8 mouse cellular contexts compared by ENCODE assay signal in genomic region chr7:90131376-90131651, GRCm38 (mm10). TPM values are rescaled to one million over a fixed set of nuclear protein-coding genes. Genes with fewer than 3 reads are reported as not detected.
DNase-seq lines count a peak whose midpoint lies in the region; ATAC-seq and TF ChIP-seq lines count a peak whose summit lies in the region.

No protein-coding gene starts in this region.

- no peak for ATAC-seq in embryonic facial prominence, embryonic 12.5 days (ENCODE audit: insufficient number of reproducible peaks, insufficient read depth, low FRiP score, low TSS enrichment)
- no peak for ATAC-seq in intestine, embryonic 14.5 days (replicated peaks; ENCODE audit: low FRiP score, low TSS enrichment, low read depth)

- WGBS in embryonic facial prominence, embryonic 12.5 days, result 0% methylated on average over 2 of the region's 2 CpGs
- 0% methylated on average over 2 of the region's 2 CpGs for WGBS in intestine, embryonic 14.5 days

- no peaks in the 10 kb centered on the region for H3K9me3 ChIP-seq in embryonic facial prominence, embryonic 12.5 days
- no peaks in the 10 kb centered on the region for H3K9me3 ChIP-seq in intestine, embryonic 14.5 days (ENCODE audit: control insufficient read depth, low read length)

- peaks cover 12% of the 10 kb centered on the region; the same call in 1 of the 2 replicates for H3K4me1 ChIP-seq in embryonic facial prominence, embryonic 12.5 days
- peaks cover 21% of the 10 kb centered on the region; the same call in 1 of the 2 replicates for H3K4me1 ChIP-seq in intestine, embryonic 14.5 days (replicated peaks; ENCODE audit: control insufficient read depth, insufficient read depth, low read length)

- H3ac ChIP-seq in myocyte (ENCODE audit: control insufficient read depth, insufficient read length), result peak overlapping the region; percentile 65

- H3K4me2 ChIP-seq in embryonic facial prominence, embryonic 12.5 days (replicated peaks), result peak overlapping the region; percentile 69
- H3K4me2 ChIP-seq in intestine, embryonic 14.5 days (ENCODE audit: low read length), result peak overlapping the region; percentile 82
- H3K4me2 ChIP-seq in myocyte (ENCODE audit: low read depth), result peak overlapping the region; percentile 87

- peaks cover 61% of the 10 kb centered on the region for H3K79me2 ChIP-seq in myocyte (ENCODE audit: control insufficient read depth, insufficient read depth)

- DNase-seq in layer of hippocampus, adult 2 months (ENCODE audit: low spot score in 2 of 2), result no peak
- DNase-seq in layer of hippocampus, adult 11-12 months (ENCODE audit: low spot score), result no peak
- DNase-seq in intestine, embryonic 14.5 days (ENCODE audit: low spot score), result no peak
- DNase-seq in right cerebral cortex, postnatal 4 days, result no peak
- DNase-seq in adrenal gland, postnatal 4 days (ENCODE audit: low spot score in 2 of 2), result no peak
- DNase-seq in kidney, postnatal 10 days, result no peak

- H3K27ac ChIP-seq in layer of hippocampus, adult 2 months, result peak overlapping the region; percentile 99
- peak overlapping the region; percentile 98 for H3K27ac ChIP-seq in embryonic facial prominence, embryonic 12.5 days
- peak overlapping the region; percentile 98; the same call in 1 of the 2 replicates for H3K27ac ChIP-seq in intestine, embryonic 14.5 days (ENCODE audit: low read depth)

- H3K27me3 ChIP-seq in embryonic facial prominence, embryonic 12.5 days, result no peaks in the 10 kb centered on the region
- no peaks in the 10 kb centered on the region for H3K27me3 ChIP-seq in intestine, embryonic 14.5 days (replicated peaks; ENCODE audit: control insufficient read depth, insufficient read depth, low read length)
- no peaks in the 10 kb centered on the region for H3K27me3 ChIP-seq in myocyte (ENCODE audit: control insufficient read depth, insufficient read depth, insufficient read length)

- TF ChIP-seq POLR2A in myocyte (IDR thresholded peaks at IDR 0.05; ENCODE audit: insufficient read length, low read depth), result no peak

- no peaks in the 10 kb centered on the region for H3K36me3 ChIP-seq in embryonic facial prominence, embryonic 12.5 days
- H3K36me3 ChIP-seq in intestine, embryonic 14.5 days (ENCODE audit: control insufficient read depth, insufficient read depth, low read length), result no peaks in the 10 kb centered on the region
- no peaks in the 10 kb centered on the region for H3K36me3 ChIP-seq in myocyte (ENCODE audit: control insufficient read depth, insufficient read depth)

- H3K4me3 ChIP-seq in layer of hippocampus, adult 2 months, result peak overlapping the region; percentile 81
- peak overlapping the region; percentile 92 for H3K4me3 ChIP-seq in embryonic facial prominence, embryonic 12.5 days
- peak overlapping the region; percentile 97 for H3K4me3 ChIP-seq in intestine, embryonic 14.5 days (ENCODE audit: low read depth, low read length)
- peak overlapping the region; percentile 99 for H3K4me3 ChIP-seq in myocyte

- no peak for TF ChIP-seq CTCF in layer of hippocampus, adult 2 months (conservative IDR thresholded peaks at IDR 0.05)

- H3K9ac ChIP-seq in embryonic facial prominence, embryonic 12.5 days, result peak overlapping the region; percentile 96
- H3K9ac ChIP-seq in intestine, embryonic 14.5 days (ENCODE audit: low read length), result peak overlapping the region; percentile 95

TF ChIP-seq in myocyte, 11 proteins besides CTCF, POLR2A, EP300 and RAD21:
- no peak for TF ChIP-seq MAX (IDR thresholded peaks at IDR 0.05; ENCODE audit: low read depth)
- TF ChIP-seq MYOG (IDR thresholded peaks at IDR 0.05; ENCODE audit: control insufficient read depth in 1 of 3, insufficient read depth in 1 of 3, insufficient read length in 2 of 3, low read depth in 2 of 3), result no peak
- no peak for TF ChIP-seq MYOD1 (IDR thresholded peaks at IDR 0.05; ENCODE audit: control insufficient read depth in 1 of 3, insufficient read length in 2 of 3, low read depth in 2 of 3)
- TF ChIP-seq SRF (IDR thresholded peaks at IDR 0.05; ENCODE audit: control insufficient read depth, insufficient read length, low read depth), result no peak
- TF ChIP-seq TCF12 (IDR thresholded peaks at IDR 0.05; ENCODE audit: insufficient read depth, poor library complexity, severe bottlenecking), result no peak
- no peak for TF ChIP-seq CEBPB (IDR thresholded peaks at IDR 0.05; ENCODE audit: insufficient read depth, poor library complexity, severe bottlenecking)
- no peak for TF ChIP-seq POLR2AphosphoS2 (IDR thresholded peaks at IDR 0.05; ENCODE audit: insufficient read length, low read depth)
- no peak for TF ChIP-seq USF1 (IDR thresholded peaks at IDR 0.05; ENCODE audit: low read depth)
- no peak for TF ChIP-seq E2F4 (IDR thresholded peaks at IDR 0.05; ENCODE audit: insufficient read depth)
- no peak for TF ChIP-seq REST (IDR thresholded peaks at IDR 0.05; ENCODE audit: insufficient read depth, insufficient read length)
- TF ChIP-seq TCF3 (IDR thresholded peaks at IDR 0.05; ENCODE audit: insufficient read length, low read depth), result no peak
TF ChIP-seq in myocyte: peak in this region for 0.

RNA-seq across cellular contexts. Expression of gene Picalm, which starts 1.3 kb away (rescaled TPM):
- total RNA-seq in layer of hippocampus, adult 2 months (2021), result 100 to 1,000 TPM; 143 to 151 TPM
- 43.7 and 45.7 TPM in 2 replicates for polyA plus RNA-seq in embryonic facial prominence, embryonic 12.5 days (2016; fragmentation: Nextera tagmentation; extraction: Ambion mirVana)
- polyA plus RNA-seq in intestine, embryonic 14.5 days (2014; fragmentation: Nextera tagmentation; extraction: Ambion mirVana), result 43.6 and 46.6 TPM in 2 replicates
- polyA plus RNA-seq in myocyte (2012; fragmentation: generic; extraction: Trizol), result 40.1 TPM
- 100 to 1,000 TPM; 198 to 211 TPM for total RNA-seq in adrenal gland, postnatal 4 days (2021)
